Mouse (Mus musculus): ENCODE measurements around the gene Myrfl.

DNA sequence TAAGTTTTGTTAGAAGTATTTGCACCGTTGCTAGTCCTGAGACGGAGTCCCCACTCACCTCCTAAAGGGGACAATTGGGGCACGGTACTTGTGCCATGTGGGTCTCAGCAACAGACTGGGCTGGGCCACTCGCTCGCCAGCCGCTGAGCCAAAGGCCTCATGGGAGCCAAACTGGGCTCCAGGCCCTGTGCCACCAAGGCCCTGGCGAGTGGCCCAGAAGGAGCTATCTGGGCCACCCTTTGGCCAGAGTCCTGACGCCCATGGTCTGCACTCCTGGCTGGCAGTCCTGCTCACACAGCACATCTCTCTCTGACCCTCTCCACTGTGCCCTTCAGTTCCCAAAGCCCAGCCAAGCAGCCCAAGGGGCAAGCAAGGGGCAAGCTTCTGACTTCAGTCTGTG, 161.1 kb downstream of the Myrfl start:
- no peak for TF ChIP-seq POLR2A (IDR thresholded peaks at IDR 0.05; ENCODE audit: low read depth, low read length)
- no peak for TF ChIP-seq CTCF (IDR thresholded peaks at IDR 0.05; ENCODE audit: extremely low read depth, insufficient read length, insufficient replicate concordance, low read depth, low read length)

Data from small intestine, adult 2 months (tissue).